In the genomic region with DNA sequence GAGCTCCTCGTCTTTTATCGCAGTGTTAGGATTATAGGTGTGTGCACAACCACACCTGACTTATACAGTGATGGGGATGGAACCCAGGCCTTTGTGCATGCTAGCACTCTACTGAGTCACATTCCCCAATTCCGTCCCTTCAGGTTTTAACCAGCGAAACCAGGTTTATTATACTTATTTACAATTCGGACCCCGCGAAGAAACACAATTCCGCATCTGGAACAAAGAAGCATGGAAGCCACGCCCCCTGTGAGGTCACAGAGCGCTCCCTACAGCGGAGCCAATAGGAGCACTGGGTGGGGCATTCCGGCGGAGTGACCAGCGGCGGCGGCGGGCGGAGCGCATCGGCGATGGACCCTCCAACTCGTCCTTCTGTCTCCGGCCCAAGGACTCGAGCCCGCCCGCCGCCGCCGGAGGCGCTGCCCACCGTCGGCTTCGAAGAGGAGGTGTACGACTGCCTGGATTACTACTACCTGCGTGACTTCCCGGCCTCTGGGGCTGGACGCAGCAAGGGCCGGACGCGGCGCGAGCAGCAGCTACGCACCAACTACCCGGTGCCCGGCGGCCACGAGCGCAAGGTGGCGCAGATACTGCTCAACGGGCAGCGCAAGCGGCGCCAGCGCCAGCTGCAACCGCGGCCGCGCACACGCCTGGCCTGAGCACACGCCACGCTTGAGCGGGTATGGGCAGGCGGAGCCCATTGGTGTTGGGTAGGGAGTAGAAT, we compare ENCODE assay signal across 1 mouse cellular context.
A peak's percentile ranks its signal among the peaks of the same experiment; 100 is the strongest.
TF ChIP-seq lines count a peak whose summit lies in the region.

Nupr1l (plus strand) TSS at position 299 of the 724 bp plus-strand sequence.

TF ChIP-seq in CH12.LX, 34 proteins besides CTCF, POLR2A, EP300 and RAD21 (continued from another document):
- TF ChIP-seq ZNF384 (IDR thresholded peaks at IDR 0.05; ENCODE audit: low read depth, low read length) (no peak), SIN3A (IDR thresholded peaks at IDR 0.05; ENCODE audit: low read length) (0 out of 2 replicates have a peak, but pooled peaks have one; percentile 47), POLR2AphosphoS2 (IDR thresholded peaks at IDR 0.05; ENCODE audit: low read depth, low read length) (no peak), TCF12 (IDR thresholded peaks at IDR 0.05; ENCODE audit: low read depth, low read length) (0 out of 2 replicates have a peak, but pooled peaks have one; percentile 28), MEF2A (IDR thresholded peaks at IDR 0.05; ENCODE audit: borderline replicate concordance, low read depth, low read length) (0 out of 2 replicates have a peak, but pooled peaks have one; percentile 9), NRF1 (IDR thresholded peaks at IDR 0.05; ENCODE audit: low read depth, low read length) (peak; percentile 63), SMC3 (IDR thresholded peaks at IDR 0.05; ENCODE audit: low read depth, low read length) (no peak), MYC (IDR thresholded peaks at IDR 0.05; ENCODE audit: low read depth, low read length) (no peak), USF2 (conservative IDR thresholded peaks at IDR 0.05; ENCODE audit: low read depth, low read length) (no peak), KAT2A (IDR thresholded peaks at IDR 0.05; ENCODE audit: insufficient replicate concordance, low read length) (no peak), BHLHE40 (IDR thresholded peaks at IDR 0.05; ENCODE audit: low read depth, low read length) (peak; percentile 55; the same call in 1 of the 2 replicates), PAX5 (IDR thresholded peaks at IDR 0.05; ENCODE audit: low read length) (peak; percentile 32; the same call in 1 of the 2 replicates), MXI1 (IDR thresholded peaks at IDR 0.05; ENCODE audit: low read depth, low read length) (peak; percentile 61; the same call in 1 of the 2 replicates)
